Mouse (Mus musculus) testis, adult 2 months (tissue): ENCODE results near the gene 1810037I17Rik. TPM values are rescaled to one million over a fixed set of nuclear protein-coding genes. Genes with fewer than 3 reads are reported as not detected.

Experiments
- H3K27ac ChIP-seq: fragments of 200-500 bp; 2 replicates; pipeline ENCODE4 v1.5.1; 2012; ENCODE audit warnings: low read depth, low read length; ENCODE audit not compliant: control insufficient read depth, insufficient read depth
- H3K27me3 ChIP-seq: fragments of 200-500 bp; 2 replicates; pipeline ENCODE4 v1.6.1; 2012; ENCODE audit warnings: mild to moderate bottlenecking, low read length, moderate library complexity; ENCODE audit not compliant: control insufficient read depth, insufficient read depth
- H3K36me3 ChIP-seq: fragments of 200-500 bp; 2 replicates; pipeline ENCODE4 v1.6.1; 2012; ENCODE audit warnings: mild to moderate bottlenecking, low read length; ENCODE audit not compliant: control insufficient read depth, insufficient read depth
- H3K4me1 ChIP-seq: fragments of 200-500 bp; 2 replicates; pipeline ENCODE4 v1.6.1; 2012; ENCODE audit warnings: low read length; ENCODE audit not compliant: control insufficient read depth, insufficient read depth
- H3K4me3 ChIP-seq: fragments of 200-500 bp; 2 replicates; pipeline ENCODE4 v1.5.1; 2012; ENCODE audit warnings: low read depth, mild to moderate bottlenecking, low read length, moderate library complexity, mixed read lengths; ENCODE audit not compliant: control insufficient read depth
- CTCF ChIP-seq: fragments of 200-500 bp; IDR thresholded peaks from 2 replicates; pipeline ENCODE4 v1.5.1; 2012; ENCODE audit warnings: low read depth, mild to moderate bottlenecking, inconsistent platforms, low read length, moderate library complexity; ENCODE audit not compliant: control insufficient read depth, insufficient read depth, insufficient replicate concordance
- POLR2A ChIP-seq: fragments of 200-500 bp; IDR thresholded peaks from 2 replicates; pipeline ENCODE4 v1.6.1; 2012; ENCODE audit warnings: low read depth, mild to moderate bottlenecking, inconsistent platforms, low read length, moderate library complexity; ENCODE audit not compliant: control insufficient read depth
- polyA plus RNA-seq: library from polyadenylated mRNA; depleted of rRNA; stranded (reverse); fragments of >200 nt; gene quantifications from 2 replicates; pipeline ENCODE4 v1.2.3, GENCODE M21; 2012; rRNA removed

Gene 1810037I17Rik
- polyA plus RNA-seq = 19.8 and 22.1 TPM in 2 replicates

- TF ChIP-seq POLR2A (0 out of 2 replicates have a peak, but pooled peaks have one; percentile 59), CTCF (peak; percentile 21; the same call in 1 of the 2 replicates)
- H3K27me3 ChIP-seq = no peaks in the 10 kb centered on the region
- H3K36me3 ChIP-seq = no peaks in the 10 kb centered on the region
- peak within 1 kb of the TSS; percentile 92 for H3K27ac ChIP-seq
- peak within 1 kb of the TSS; percentile 89 for H3K4me3 ChIP-seq
- H3K4me1 ChIP-seq = no peaks in the 10 kb centered on the region; the same call in 1 of the 2 replicates
Measured at GRCm38 (mm10) chr3:122924009-122924914, at the start of gene 1810037I17Rik. TSS of gene 1810037I17Rik (plus strand) at chr3:122924203.

GRCm38 (mm10) chr3:122876870-122877269 is 47.1 kb upstream of the 1810037I17Rik start:
- no peaks in the 10 kb centered on the region for H3K36me3 ChIP-seq
- no peak overlapping the region for H3K4me3 ChIP-seq
- TF ChIP-seq CTCF = no peak
- TF ChIP-seq POLR2A = no peak
- H3K27ac ChIP-seq = no peak overlapping the region
- H3K4me1 ChIP-seq = no peaks in the 10 kb centered on the region
- H3K27me3 ChIP-seq = no peaks in the 10 kb centered on the region

GRCm38 (mm10) chr3:122877543-122877942 is 46.5 kb upstream of the 1810037I17Rik start:
- Histone ChIP-seq H3K27ac (no peak overlapping the region), H3K4me1 (no peaks in the 10 kb centered on the region), H3K4me3 (no peak overlapping the region), H3K27me3 (no peaks in the 10 kb centered on the region), H3K36me3 (no peaks in the 10 kb centered on the region)
- no peak for TF ChIP-seq CTCF
- no peak for TF ChIP-seq POLR2A

- Histone ChIP-seq H3K4me3 (no peak overlapping the region), H3K36me3 (no peaks in the 10 kb centered on the region), H3K4me1 (no peaks in the 10 kb centered on the region), H3K27me3 (no peaks in the 10 kb centered on the region), H3K27ac (no peak overlapping the region)
- TF ChIP-seq POLR2A = no peak
- TF ChIP-seq CTCF = no peak
Measured at GRCm38 (mm10) chr3:122878705-122879315, 45.2 kb upstream of the 1810037I17Rik start.

GRCm38 (mm10) chr3:122887505-122888301 is 36.3 kb upstream of the 1810037I17Rik start:
- TF ChIP-seq CTCF (no peak), POLR2A (no peak)
- Histone ChIP-seq H3K27me3 (no peaks in the 10 kb centered on the region), H3K4me3 (no peak overlapping the region), H3K36me3 (no peaks in the 10 kb centered on the region), H3K27ac (no peak overlapping the region), H3K4me1 (no peaks in the 10 kb centered on the region)

- no peak overlapping the region for H3K4me3 ChIP-seq
- no peaks in the 10 kb centered on the region for H3K4me1 ChIP-seq
- no peaks in the 10 kb centered on the region for H3K27me3 ChIP-seq
- no peaks in the 10 kb centered on the region for H3K36me3 ChIP-seq
- no peak overlapping the region for H3K27ac ChIP-seq
- TF ChIP-seq CTCF = no peak
- TF ChIP-seq POLR2A = no peak
Measured at GRCm38 (mm10) chr3:122888371-122888819, 35.6 kb upstream of the 1810037I17Rik start.
